Mouse (Mus musculus) forebrain, embryonic 11.5 days (tissue): ENCODE measurements around the gene Sult1c1. TPM values are rescaled to one million over a fixed set of nuclear protein-coding genes. Genes with fewer than 3 reads are reported as not detected.

Source experiments
- polyA plus RNA-seq: library from polyadenylated mRNA; unstranded; fragments of >200 nt; fragmentation: Nextera tagmentation; extraction: Ambion mirVana; gene quantifications from 2 replicates; pipeline ENCODE4 v1.2.1, GENCODE M21; 2014

Sult1c1 gene
- polyA plus RNA-seq, 1 experiment from 2014 or later: 0.20 TPM

Other genes starting within 250 kb of the Sult1c1 start
- gene Sult1c2, start 144.3 kb downstream of the Sult1c1 start, polyA plus RNA-seq: not detected in 2 replicates